Mouse (Mus musculus): Measurements from ENCODE around the gene Gm11011.
"Not testable (repeated sequence)": the region's sequence is repeated elsewhere in the genome, so short reads cannot be mapped to it uniquely, and the experiment has no call there.

The Gm11011 gene

DNA sequence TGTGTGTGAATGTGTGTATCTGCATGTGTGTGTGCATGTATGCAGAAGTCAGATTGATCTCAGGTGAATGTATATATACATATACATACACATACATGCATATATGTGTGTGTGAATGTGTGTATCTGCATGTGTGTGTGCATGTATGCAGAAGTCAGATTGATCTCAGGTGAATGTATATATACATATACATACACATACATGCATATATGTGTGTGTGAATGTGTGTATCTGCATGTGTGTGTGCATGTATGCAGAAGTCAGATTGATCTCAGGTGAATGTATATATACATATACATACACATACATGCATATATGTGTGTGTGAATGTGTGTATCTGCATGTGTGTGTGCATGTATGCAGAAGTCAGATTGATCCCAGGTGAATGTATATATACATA is at the start of gene Gm11011:
Gene Gm11011, minus strand, starts transcription at position 101 of the 400 bp plus-strand sequence.
- DNase-seq (ENCODE audit: low read depth), result not testable (repeated sequence)

DNA sequence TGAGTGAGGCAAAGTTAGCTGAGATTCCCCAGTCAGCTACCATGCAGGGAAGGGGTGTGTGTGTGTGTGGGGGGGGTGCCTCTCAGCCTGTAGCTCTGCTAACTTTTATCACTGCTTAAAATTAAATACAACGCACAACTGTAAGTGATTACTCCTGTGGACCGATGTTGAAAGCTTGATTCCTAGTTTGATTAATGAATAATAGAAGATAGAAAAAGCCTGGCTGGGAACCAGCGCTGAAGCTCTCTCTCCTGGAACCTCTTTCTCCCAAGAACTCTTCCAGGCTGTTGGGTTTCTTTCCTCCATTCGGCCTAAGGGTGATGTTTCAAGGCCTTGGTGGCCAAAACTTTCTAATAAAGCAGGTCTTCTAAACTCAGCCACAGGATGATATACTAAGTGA is 48.9 kb upstream of the Gm11011 start:
- DNase-seq (ENCODE audit: low read depth), result no peak

DNA sequence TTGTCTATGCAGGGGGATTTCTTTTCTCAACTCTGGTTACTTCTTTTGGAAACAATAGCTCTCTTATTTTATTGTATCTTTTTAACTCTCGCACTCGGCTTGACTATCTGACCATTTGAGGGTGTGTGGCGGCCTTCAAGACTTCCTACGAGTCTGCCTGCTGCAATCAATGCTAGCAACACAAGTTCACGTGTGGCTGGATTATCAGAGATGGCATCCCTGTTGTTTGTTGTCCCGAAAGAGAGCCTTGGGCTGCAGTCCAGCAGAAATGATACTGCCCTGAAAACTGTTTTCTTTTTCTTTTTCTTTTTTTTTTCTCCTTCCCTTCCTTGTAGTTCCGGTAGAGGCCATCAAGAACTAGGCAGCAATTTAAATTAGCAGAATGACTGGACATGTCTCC is 47.9 kb upstream of the Gm11011 start:
- no peak for DNase-seq (ENCODE audit: low read depth)

DNA sequence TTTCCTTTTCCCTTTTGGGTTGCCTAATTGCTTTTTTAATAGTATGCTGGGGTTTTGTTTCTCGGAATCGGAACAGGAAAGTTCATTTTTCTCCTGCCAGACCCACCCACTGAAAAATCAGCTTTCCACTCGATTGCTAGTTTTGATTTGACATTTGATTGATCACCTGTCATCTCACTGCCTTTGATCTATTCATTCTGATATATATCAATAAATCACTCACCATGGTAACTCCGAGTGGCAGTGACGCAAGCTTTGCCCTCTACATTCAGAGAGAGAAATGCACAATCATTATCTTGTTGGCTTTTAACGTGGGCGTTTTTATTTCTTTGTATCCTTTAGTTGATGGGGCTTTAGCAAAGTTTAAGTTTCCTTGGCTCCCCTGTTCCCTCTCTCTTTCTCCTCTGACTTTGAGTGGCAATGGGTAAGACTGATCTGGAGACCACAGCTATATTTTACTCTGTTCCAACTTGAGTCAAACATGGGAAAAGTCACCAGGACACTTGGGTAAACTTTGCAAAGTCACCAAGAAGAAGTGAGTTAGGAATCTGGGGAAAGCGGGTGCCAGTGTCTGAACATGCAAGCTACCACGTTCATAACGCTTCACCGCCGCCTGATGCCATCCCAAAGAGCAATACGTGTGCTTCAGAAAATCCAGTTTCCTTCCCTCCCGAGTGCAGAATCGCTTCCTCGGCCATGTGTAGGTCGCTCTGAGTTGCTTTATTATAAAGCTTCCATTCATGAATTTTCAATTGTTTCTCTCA is 47.3 kb upstream of the Gm11011 start:
- no peak for DNase-seq (ENCODE audit: low read depth)

DNA sequence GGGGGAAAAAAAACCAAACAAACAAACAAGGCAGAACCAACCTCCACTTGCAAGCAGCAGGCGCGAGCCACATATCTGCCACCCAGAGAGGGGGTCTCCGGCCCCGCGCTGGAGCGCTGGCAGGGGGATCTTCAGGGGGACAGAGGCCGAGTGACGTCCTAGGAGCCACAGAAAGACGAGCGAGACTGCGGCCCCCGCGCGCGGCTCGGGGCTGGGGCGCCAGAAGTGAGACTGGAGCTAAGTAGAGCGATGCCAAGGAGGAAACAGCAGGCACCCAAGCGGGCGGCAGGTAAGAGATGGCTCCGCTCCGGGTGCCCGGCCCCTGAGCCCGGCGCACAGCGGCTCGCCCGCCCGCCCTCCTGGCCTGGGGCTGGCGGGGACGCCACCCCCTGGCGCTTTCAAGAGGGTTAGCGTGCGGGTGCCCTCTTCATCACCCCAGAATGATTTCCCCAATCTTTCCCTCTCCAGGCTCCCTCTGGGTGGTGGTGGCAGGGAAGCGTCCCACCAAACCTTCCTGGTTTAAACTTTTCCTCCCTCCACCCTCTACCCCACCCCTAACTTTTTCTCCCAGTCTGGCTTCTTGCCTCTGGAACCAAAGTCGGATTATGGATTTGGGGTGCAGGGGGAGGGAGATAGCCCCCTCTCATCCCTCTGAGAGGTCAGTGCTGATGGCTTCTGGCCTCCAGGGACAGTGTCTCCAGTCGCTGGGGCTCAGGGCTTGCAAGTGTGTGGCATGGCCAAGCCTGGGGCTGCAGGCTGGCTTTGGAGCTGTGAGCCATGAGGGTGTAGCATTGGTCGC is 46.1 kb upstream of the Gm11011 start:
- no peak for DNase-seq (ENCODE audit: low read depth)

DNA sequence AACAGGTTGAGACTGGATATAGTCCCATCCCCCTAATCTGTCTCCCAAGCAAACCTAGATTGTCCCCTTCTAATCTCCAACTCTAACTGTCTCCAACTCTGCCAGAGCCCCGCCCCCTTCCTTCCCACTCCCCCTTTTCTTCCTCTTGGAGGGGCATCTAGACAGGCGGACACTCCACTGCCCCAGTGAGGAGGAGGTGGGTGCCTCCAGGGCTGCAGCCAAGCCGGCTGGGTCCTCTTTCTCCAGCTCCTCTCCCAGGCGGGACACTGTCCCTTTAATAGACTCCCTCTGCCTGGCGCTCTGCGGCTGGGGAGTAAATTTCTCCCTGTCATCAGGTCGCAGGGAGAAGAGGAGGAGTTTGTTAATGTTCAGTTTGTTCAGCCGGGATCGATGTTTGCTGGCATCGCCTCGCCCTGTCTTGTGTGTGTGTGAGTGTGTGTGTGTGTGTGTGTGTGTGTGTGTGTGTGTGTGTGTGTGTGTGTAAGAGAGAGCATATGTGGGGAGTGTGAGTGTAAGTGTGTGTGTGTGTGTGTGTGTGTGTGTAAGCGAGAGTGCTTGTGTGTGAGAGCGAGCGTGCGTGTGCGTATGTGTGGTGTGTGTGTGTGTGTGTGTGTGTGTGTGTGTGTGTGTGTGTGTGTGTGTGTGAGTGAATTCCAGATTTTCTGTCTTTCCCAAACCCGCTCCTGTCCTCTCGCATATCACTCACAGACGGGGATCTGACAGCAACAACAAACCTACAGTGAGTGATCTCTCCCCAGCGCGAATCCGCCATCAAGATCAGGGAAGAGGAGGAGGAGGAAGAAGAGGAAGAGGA is 45.0 kb upstream of the Gm11011 start, which contains the start of gene Tshz2:
Gene Tshz2, plus strand, starts transcription at position 676 of the 814 bp plus-strand sequence.
- no peak for DNase-seq (ENCODE audit: low read depth)

DNA sequence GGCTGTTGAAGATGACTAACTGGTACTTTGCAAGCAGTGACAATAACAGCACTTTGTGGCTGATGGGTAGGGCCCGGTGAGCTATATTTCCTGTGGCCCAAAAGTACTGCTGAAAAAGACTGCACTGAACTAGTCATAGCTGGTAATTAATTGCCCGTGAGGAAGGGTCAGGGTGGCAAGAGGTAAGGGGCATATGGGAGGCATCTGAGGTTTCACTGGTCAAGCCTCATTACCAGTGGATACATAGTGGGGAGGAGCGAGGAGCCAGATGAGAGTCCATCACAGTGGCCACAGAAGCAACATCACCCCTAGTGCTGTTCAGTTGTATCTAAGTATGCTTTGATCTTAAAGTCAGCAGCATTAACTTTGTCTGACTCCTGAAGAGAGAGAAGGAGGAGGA is 42.5 kb upstream of the Gm11011 start:
- no peak for DNase-seq (ENCODE audit: low read depth)

DNA sequence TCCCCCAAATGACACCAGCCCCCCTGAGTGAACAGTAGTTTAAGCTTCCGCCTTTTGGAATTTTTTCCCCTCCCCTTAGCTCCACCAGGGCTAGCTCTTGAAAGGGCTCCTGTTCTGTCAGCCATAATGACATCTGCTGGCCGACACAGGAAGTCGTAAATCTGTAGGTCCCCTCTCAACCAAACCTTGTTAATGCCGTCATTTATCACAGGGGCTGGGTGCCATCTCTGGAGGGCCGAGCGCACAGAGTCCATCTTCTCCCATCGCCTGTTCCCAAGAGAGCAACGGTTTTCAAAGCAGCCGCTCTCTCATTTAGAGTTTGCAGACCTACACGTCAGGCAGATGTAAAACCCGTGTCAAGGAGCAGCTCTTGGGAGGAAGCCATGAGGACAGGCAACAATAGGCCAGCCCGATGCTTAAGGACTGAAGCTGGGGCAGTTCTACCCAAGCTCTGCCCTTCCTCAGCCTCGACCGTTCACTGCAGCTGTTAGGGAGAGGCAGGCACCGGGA is 33.7 kb upstream of the Gm11011 start:
- DNase-seq (ENCODE audit: low read depth), result no peak

DNA sequence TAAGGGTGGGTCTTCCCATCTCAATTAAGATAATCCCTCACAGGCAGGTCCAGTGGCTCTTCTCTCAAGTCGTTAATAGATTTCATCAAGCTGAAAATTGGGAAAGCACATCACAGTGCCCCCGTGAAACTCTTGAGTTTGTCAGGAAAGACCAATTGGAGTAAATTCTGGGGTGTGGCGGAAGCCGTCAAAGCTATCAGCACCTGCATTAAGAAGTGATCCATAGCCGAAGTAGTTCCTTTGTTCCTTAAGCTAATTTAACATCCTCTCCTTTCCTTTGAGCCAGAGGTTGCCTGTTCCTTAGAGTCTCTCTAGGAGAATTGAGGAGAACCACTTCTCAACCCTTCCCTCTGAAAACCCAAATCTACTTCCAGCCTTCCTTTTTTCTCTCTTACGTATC is 28.5 kb upstream of the Gm11011 start:
- DNase-seq (ENCODE audit: low read depth), result no peak

DNA sequence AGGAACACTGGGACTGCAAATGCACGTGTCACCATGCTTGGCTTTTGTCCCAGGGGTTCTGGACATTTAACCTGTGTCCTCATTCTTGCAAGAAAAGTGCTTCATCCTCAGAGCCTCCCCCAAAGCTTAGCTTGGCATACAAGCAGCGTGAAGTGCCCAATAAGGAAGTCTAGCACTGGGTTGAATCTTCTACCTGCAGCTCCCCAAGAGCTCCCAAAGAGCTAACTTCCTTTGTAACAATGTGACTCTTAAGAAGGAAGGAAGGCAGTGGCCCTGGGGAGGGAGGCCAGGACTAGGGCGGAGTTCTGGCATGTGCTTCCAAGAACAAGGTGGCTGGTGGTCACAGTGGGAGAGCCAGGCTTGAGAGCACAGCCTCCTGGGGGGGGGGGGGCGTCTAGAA is 27.1 kb upstream of the Gm11011 start:
- no peak for DNase-seq (ENCODE audit: low read depth)

DNA sequence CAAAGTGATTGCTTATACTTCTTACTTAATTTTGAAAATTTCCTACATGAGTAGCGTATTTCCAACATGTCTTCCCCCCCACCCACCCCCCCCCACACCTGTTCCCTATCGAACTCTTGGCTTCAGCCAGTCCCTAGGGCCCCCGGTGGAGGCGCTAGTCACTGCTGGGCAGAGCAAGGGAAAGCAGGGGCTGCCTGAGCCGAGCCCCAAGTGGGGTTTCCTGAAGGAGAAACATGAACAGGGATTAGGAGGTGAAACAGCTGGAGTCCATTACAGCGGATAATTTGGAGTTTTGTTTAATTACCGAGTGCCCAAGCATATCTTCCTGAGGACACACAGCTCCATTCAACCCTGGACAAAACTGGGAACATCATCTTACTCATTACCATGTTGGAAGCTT is 24.0 kb upstream of the Gm11011 start:
- no peak for DNase-seq (ENCODE audit: low read depth)

DNA sequence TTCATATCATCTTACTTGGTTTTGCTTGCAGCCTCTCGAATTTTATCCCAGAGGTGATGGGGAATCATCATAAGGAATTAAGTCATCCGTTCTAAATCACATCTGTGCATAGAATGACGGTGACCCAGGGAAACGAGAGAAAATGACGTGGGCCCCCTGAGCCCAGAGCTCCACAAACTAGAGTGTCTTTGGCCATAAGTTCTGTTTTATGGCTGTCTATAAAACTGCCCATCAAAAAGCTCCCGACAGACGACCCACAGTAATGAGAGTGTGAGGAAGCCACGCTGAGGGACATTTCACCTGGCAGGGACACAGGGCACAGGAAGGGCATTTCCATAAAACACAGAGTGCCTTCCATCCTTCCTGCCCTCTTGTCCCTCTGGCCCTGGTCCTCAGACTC is 23.3 kb upstream of the Gm11011 start:
- no peak for DNase-seq (ENCODE audit: low read depth)

DNA sequence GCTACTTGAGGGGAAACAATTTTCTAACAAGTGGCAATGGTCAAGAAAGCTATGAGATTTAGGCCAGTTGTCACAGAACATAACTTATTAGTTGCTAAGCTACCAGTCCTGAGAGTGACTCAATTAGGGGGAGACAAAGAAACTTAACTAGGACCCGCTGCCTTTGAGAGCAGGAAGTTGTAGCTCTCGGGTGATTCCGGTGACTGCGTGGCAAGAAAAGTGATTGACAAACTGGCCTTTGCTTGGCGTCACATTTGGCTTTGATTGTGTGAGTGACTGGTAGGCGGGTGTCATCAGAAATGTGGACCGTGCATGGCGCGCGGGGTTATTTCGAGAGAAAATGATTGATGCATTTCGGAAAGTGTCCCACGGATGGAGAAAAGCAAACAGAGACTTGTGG is 22.4 kb upstream of the Gm11011 start:
- no peak for DNase-seq (ENCODE audit: low read depth)

DNA sequence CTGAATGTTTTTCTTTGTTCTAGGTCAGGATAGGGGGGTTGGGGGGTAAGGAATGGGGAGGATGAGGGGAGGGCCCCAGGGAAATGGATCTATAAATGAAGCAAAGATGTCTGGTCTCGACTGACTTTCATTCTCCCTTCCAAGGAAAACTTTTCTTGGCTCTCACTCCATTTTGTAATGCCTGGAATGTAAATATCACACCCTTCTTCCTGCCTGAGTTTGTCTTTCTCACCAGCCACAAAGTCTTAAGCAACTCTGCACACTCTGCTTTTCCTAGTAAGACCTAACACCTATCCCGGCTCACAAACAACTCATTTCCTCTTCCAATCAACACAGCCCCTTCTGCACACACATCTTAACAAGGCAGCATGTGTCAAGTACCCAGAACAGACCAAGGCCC is 20.2 kb upstream of the Gm11011 start:
- peak; percentile 34 for DNase-seq (ENCODE audit: low read depth)

DNA sequence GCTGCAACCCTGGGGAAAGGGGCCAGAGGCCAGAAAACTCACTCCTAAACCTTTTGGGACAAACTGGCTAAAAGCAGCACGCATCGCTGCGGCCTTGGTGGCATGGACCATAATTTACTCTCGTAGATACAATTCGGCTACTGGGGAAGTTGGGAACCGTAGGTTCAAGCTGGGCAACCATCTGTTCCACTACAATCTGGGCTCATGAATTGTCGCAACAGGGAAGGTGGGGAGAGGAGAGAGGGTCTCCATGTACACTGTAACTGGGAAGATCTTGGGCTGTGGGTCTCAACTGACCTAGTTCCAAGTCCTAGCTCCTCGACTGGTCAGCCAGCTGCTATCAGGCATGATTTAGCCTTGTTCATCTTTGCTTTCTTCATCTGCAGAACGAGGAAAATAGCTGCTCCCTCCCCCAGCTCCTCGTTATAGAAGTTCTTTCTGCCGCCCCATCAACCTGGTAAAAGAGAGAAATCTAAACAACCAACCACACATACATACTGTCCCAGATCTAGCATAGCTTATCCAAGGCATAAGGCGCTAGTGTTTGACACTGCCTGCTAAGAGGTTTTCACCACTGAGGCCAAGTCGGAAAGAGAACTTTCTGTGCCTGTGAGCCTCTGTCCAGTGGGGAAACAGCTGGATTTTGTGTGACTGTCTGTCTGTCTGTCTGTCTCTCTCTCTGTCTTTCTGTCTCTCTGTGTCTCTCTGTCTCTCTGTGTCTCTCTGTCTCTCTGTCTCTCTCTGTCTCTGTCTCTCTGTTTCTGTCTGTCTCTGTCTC is 19.5 kb upstream of the Gm11011 start:
- no peak for DNase-seq (ENCODE audit: low read depth)

DNA sequence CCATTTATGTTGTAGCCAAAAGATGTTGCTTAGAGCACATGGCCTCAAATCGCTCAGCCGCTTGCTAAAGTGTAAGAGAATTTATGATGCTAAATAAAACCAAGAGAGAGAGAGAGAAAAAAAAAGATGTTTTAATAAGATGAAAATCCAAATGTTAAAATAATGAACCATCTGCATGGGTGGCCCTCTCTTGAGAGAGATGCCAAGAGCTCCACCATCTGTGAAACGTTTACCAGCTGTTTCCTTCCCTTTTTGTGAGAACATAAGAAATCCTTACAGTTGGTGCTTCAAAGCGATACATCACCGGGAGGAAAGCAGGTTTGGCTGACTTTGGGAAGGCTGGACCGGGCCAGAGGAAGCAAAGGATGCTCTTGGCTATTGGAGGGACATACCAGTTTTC is 12.6 kb upstream of the Gm11011 start:
- no peak for DNase-seq (ENCODE audit: low read depth)

DNA sequence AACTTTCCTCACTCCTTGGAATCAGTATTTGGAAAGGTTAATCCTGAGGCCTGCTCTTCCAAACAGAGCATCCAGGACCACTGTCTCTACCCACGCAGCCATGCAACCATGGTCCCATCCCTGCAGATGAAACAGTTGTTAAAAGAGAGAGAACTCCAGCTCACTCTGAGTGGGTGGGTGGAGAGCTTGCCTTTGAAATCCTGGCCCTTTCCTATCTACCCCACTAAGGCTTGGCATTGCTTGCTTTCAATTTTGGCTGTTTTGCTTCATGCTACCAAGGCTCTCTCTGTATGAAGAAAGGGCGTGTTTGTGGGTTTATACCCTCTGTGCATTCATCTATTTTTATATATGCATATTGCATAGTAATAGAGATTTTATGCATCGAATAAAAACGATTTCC is 12.0 kb upstream of the Gm11011 start:
- DNase-seq (ENCODE audit: low read depth), result no peak

DNA sequence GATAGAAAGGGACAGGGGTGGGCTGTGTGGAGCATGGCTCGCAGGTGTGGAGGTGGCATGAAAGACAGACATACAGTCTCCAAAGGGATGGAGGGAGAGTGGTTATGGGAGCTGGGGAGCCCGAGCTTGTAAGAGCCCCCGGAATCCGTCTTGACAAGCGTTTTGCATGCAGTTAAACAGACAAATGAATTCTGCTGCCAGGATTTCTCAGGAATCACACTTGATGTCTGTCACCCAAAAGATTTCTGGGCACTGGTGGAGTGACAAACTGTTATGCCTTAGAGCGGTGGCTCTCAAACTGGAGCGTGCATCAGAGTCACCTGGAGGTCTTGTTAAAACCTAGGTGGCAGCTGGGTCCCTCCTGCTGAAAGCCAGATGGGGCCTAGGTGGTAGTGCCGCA is 10.4 kb upstream of the Gm11011 start:
- DNase-seq (ENCODE audit: low read depth), result no peak

DNA sequence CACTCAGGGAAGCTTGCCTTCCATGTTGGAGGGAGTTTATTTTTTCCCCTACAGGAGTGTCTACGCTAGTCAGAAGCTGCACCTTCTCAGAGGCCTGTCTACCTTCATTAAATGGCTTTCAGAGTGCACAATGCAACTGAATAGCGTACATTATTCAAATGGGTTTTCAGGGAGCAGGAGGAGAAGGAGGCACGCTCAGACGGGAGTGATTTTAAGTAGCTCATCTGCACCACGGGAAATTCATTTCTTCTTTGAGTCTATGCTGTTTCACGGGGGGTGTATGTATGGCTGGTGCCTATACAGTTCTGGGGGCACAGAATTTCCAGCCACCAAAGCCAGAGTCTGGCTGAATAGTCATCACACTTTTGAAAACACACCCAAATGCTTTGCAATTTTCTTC is 9.8 kb upstream of the Gm11011 start:
- DNase-seq (ENCODE audit: low read depth), result no peak

DNA sequence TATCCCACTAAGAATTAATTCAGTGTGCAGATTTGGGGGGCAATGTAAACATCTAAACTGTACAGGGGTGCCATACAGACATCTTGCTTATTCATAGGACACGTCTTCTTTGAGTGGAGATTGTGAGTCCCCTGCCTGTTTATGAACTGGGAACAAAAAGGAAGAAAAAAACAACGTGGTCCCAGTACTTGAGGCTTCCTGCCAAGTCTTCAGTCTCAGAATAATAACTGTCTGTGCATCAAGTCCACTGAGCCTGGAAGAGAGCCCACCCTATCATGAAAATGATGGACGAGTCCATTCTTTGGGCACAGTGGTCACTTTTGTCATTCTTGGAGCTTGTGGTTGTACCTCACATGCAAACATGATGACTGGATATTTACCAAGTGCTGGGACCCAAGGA is 6.2 kb upstream of the Gm11011 start:
- DNase-seq (ENCODE audit: low read depth), result no peak

DNA sequence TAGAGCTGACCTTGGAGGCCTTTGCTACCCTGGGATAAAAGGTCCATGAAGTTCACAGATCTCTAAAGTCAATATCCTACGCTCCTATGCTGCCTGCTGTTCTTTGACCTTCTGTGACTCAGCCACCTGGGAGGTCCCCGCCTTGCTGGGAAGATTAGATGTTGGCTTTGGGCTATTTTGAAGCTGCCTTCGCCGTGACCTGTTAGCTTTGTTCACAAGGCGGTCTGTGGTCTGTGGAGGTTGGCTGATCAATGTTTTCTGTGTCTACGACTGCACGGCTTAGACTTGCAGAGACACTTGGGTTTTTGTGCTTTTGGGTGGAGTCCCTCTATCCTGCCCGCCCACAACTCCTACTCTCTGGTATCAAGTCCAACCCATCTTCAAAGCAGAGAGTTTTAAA is 2.9 kb upstream of the Gm11011 start:
- DNase-seq (ENCODE audit: low read depth), result no peak

DNA sequence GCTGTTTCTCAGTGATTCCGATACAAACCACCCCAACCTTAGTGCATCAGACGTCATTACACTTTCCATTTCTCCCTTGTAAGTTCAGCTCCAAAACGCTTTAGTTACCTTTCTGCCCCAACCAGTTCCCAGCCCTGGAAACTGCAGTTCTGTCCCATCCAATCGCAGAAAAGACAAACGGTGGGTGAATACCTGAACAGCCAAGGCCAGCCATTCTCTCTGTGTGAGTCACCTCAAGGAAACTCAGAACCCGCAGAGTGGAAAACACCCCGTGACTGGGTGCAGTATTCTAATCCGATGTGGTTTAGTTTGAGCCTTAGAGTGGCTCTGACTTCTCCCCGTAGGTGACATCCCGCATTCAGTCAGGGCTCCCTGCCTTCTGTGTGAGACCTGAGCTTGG is 2.2 kb upstream of the Gm11011 start:
- DNase-seq (ENCODE audit: low read depth), result no peak

All from fibroblast of lung, adult 2 months (primary cell).